In the genomic region with DNA sequence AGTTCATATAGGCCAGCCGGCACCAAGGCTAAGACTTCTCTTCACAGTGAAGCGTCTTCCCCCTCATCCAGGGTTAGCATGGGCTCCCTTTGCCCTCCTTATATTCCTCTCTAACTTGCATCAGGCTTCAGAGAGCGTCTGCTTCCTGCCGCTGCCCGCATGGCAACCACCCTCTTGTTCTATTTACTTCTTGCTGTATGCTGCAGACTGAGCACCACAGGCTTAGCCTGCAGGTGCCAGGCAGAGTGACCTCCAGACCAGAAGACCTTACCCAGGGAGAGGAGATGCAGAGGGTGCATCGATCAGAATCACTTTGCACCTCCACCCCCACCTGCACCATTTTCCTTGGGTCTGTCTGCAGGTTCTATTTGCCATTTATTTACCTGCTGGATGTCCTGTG, we compare ENCODE assay signal across 9 mouse cellular contexts. TPM values are rescaled to one million over a fixed set of nuclear protein-coding genes. Genes with fewer than 3 reads are reported as not detected.
DNase-seq lines count a peak whose midpoint lies in the region; ATAC-seq lines count a peak whose summit lies in the region.
"Had no signal": no experiment of that assay in that cellular context is flagged by ENCODE, and none has a peak within 500 bp of the region (broad histone marks: within the 10 kb centered on the region; RNA-seq: fewer than 3 reads in every experiment).

No protein-coding gene starts in this region.

- H3K36me3 ChIP-seq in kidney, embryonic 16.5 days (ENCODE audit: insufficient read depth, low read length) = peaks cover 25% of the 10 kb centered on the region
- peaks cover 31% of the 10 kb centered on the region for H3K36me3 ChIP-seq in neural tube, embryonic 13.5 days

- H3K9ac ChIP-seq in kidney, embryonic 16.5 days (replicated peaks; ENCODE audit: low read length) = peak overlapping the region; percentile 84
- peak overlapping the region; percentile 88 for H3K9ac ChIP-seq in neural tube, embryonic 13.5 days

- no peaks in the 10 kb centered on the region for H3K27me3 ChIP-seq in kidney, embryonic 16.5 days (ENCODE audit: insufficient read depth, low read length)
- H3K27me3 ChIP-seq in neural tube, embryonic 13.5 days = no peaks in the 10 kb centered on the region

- H3K4me2 ChIP-seq in kidney, embryonic 16.5 days (replicated peaks; ENCODE audit: low read depth, low read length) = peak overlapping the region; percentile 95
- H3K4me2 ChIP-seq in neural tube, embryonic 13.5 days = peak overlapping the region; percentile 92

- WGBS in kidney, embryonic 16.5 days = 11% methylated on average over 6 of the region's 6 CpGs
- 11% methylated on average over 6 of the region's 6 CpGs for WGBS in neural tube, embryonic 13.5 days

- peak overlapping the region; percentile 93 for H3K4me3 ChIP-seq in kidney, embryonic 16.5 days (ENCODE audit: low read length)
- peak overlapping the region; percentile 68 for H3K4me3 ChIP-seq in brown adipose tissue, adult 24 weeks (ENCODE audit: insufficient read depth, low read depth, low read length)
- H3K4me3 ChIP-seq in neural tube, embryonic 13.5 days = peak overlapping the region; percentile 93

- no peaks in the 10 kb centered on the region for H3K9me3 ChIP-seq in kidney, embryonic 16.5 days (ENCODE audit: low read length)
- no peaks in the 10 kb centered on the region for H3K9me3 ChIP-seq in neural tube, embryonic 13.5 days

- no peak for DNase-seq in kidney, postnatal 14 days
- DNase-seq in induced T-regulatory cell, adult 2 months (ENCODE audit: low read depth) = peak; percentile 35
- no peak for DNase-seq in gastrocnemius, postnatal 25 days
- no peak for DNase-seq in adrenal gland, postnatal 14 days
- DNase-seq in left cerebral cortex, adult 11 months (ENCODE audit: low spot score) = no peak
- DNase-seq: cerebellum, adult 18-20 months had no signal

- H3K27ac ChIP-seq in kidney, embryonic 16.5 days (ENCODE audit: low read length) = no peak overlapping the region
- H3K27ac ChIP-seq in brown adipose tissue, adult 24 weeks (replicated peaks; ENCODE audit: low read depth, low read length) = no peak overlapping the region
- H3K27ac ChIP-seq in neural tube, embryonic 13.5 days (replicated peaks) = no peak overlapping the region

- peaks cover 33% of the 10 kb centered on the region for H3K4me1 ChIP-seq in kidney, embryonic 16.5 days (ENCODE audit: insufficient read depth, low read length)
- no peaks in the 10 kb centered on the region; the same call in 1 of the 2 replicates for H3K4me1 ChIP-seq in brown adipose tissue, adult 24 weeks (ENCODE audit: control insufficient read depth, insufficient read depth, insufficient read length, low read length)
- H3K4me1 ChIP-seq in neural tube, embryonic 13.5 days (replicated peaks) = peaks cover 43% of the 10 kb centered on the region

- ATAC-seq in kidney, embryonic 16.5 days (ENCODE audit: low FRiP score, low TSS enrichment) = no peak
- ATAC-seq in neural tube, embryonic 13.5 days (ENCODE audit: low read depth) = no peak

RNA-seq across cellular contexts. Expression of gene Dhcr24, which starts 1.2 kb away (rescaled TPM):
- polyA plus RNA-seq in kidney, embryonic 16.5 days (2015; fragmentation: Nextera tagmentation; extraction: Ambion mirVana) = 4.1 TPM in 2 replicates
- 9.0 and 24.0 TPM in 2 replicates for polyA plus RNA-seq in brown adipose tissue, adult 24 weeks (2012; ENCODE audit: insufficient read depth, insufficient read length, missing spikeins)
- polyA plus RNA-seq in neural tube, embryonic 13.5 days (2015; fragmentation: Nextera tagmentation; extraction: Ambion mirVana) = 5.1 and 5.8 TPM in 2 replicates
- 1 to 10 TPM; 4.4 to 5.5 TPM for total RNA-seq in gastrocnemius, postnatal 25 days (2021)
- total RNA-seq in adrenal gland, postnatal 14 days (2021) = 48.8 and 110 TPM in 2 replicates

RNA-seq across cellular contexts. Expression of gene Lexm, which starts 55.0 kb away (rescaled TPM):
- polyA plus RNA-seq in kidney, embryonic 16.5 days (2015; fragmentation: Nextera tagmentation; extraction: Ambion mirVana) = not detected in 2 replicates
- polyA plus RNA-seq in brown adipose tissue, adult 24 weeks (2012; ENCODE audit: insufficient read depth, insufficient read length, missing spikeins) = not detected in 2 replicates
- polyA plus RNA-seq in neural tube, embryonic 13.5 days (2015; fragmentation: Nextera tagmentation; extraction: Ambion mirVana) = 0.13 TPM in 1 of 2 replicates, not detected in the other
- total RNA-seq in gastrocnemius, postnatal 25 days (2021) = not detected
- not detected in 2 replicates for total RNA-seq in adrenal gland, postnatal 14 days (2021)
